Mouse (Mus musculus) liver, adult 2 months (tissue): ENCODE data around the gene Mapk13.

Source experiments
- CTCF ChIP-seq: fragments of 200-500 bp; IDR thresholded peaks from 2 replicates; pipeline ENCODE4 v1.5.1; 2011; ENCODE audit warnings: low read depth, low read length, control low read depth
- POLR2A ChIP-seq: fragments of 200-500 bp; IDR thresholded peaks from 2 replicates; pipeline ENCODE4 v1.6.1; 2011; ENCODE audit warnings: low read length, control low read depth; ENCODE audit not compliant: insufficient read depth; ENCODE audit errors: extremely low read depth

DNA sequence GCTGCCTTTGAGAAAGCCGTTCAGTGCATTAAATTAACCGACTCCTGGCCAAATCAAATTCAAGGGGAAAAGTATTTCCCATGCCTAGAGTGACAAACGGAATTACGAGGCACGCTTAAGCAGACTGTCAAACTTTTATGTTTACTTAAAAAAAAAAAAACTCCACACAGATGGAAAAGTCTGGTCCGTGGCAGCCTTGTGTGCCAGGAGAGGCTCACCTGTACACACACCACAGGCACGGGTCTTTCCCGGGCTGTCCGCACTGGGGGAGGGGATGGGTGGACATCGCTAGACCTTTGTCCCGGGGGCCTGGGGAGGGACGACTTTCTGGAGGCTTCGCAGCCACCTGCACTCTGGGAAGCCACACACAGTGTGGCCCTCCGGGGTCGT lies 31.2 kb downstream of the Mapk13 start:
- TF ChIP-seq CTCF (no peak), POLR2A (no peak)
